Mouse (Mus musculus) G1E (cell line): ENCODE data around the gene Obp2a. TPM values are rescaled to one million over a fixed set of nuclear protein-coding genes. Genes with fewer than 3 reads are reported as not detected.

Source experiments
- ATAC-seq: 2 replicates; pipeline ENCODE4 v1.8.0; 2016; ENCODE audit warnings: mild to moderate bottlenecking; ENCODE audit not compliant: insufficient number of reproducible peaks, poor library complexity, low FRiP score, severe bottlenecking; ENCODE audit errors: extremely low read depth
- DNase-seq: peaks from one replicate; pipeline ENCODE4 v3.0.0; 2012; ENCODE audit warnings: low spot score
- H3K27me3 ChIP-seq: 2 replicates; pipeline ENCODE4 v1.6.1; 2012; ENCODE audit warnings: mild to moderate bottlenecking, low read length, inconsistent platforms; ENCODE audit not compliant: insufficient read depth
- H3K36me3 ChIP-seq: replicated peaks from 2 replicates; pipeline ENCODE3; 2012; ENCODE audit warnings: mild to moderate bottlenecking, inconsistent platforms
- H3K4me1 ChIP-seq: 2 replicates; pipeline ENCODE4 v1.6.1; 2012; ENCODE audit warnings: low read depth, low read length, inconsistent platforms, mixed read lengths; ENCODE audit not compliant: insufficient read depth
- H3K4me3 ChIP-seq: 2 replicates; pipeline ENCODE4 v1.5.1; 2012; ENCODE audit warnings: low read depth, mild to moderate bottlenecking, inconsistent platforms, low read length, moderate library complexity, mixed read lengths
- H3K9me3 ChIP-seq: replicated peaks from 2 replicates; pipeline ENCODE4 v1.6.1; 2012; ENCODE audit warnings: inconsistent platforms
- CTCF ChIP-seq: IDR thresholded peaks from 2 replicates; pipeline ENCODE4 v1.5.1; 2012; ENCODE audit warnings: low read depth, low read length, inconsistent platforms, mixed read lengths
- GATA1 ChIP-seq: IDR thresholded peaks from 2 replicates; pipeline ENCODE4 v1.6.1; 2012; ENCODE audit warnings: borderline replicate concordance, low read length, inconsistent platforms, mixed read lengths
- GATA2 ChIP-seq: IDR thresholded peaks from 2 replicates; pipeline ENCODE4 v1.6.1; 2012; ENCODE audit warnings: low read depth, low read length, inconsistent platforms, borderline replicate concordance
- POLR2AphosphoS5 ChIP-seq: IDR thresholded peaks from 2 replicates; pipeline ENCODE4 v1.6.1; 2012; ENCODE audit warnings: low read depth, low read length, inconsistent platforms; ENCODE audit not compliant: insufficient replicate concordance
- TAL1 ChIP-seq: conservative IDR thresholded peaks from 2 replicates; pipeline ENCODE4 v1.6.1; 2012; ENCODE audit warnings: low read depth, low read length, inconsistent platforms, mixed read lengths
- polyA plus RNA-seq: library from polyadenylated mRNA; stranded (reverse); fragments of >175 nt; gene quantifications from 2 replicates; pipeline ENCODE4 v1.2.3, GENCODE M21; 2012
- total RNA-seq, 2 experiments: library from RNA; stranded (forward) in 1 of 2; stranded (reverse) in 1 of 2; fragments of 200-1000 nt in 1 of 2; fragments of >200 nt in 1 of 2; fragmentation: Nextera tagmentation in 1 of 2; gene quantifications; 2 replicates each; pipeline ENCODE4 v1.2.3; 2014 to 2017

The Obp2a gene
- total and polyA plus RNA-seq, 3 experiments: not detected

- H3K36me3 ChIP-seq: no peaks in the 10 kb centered on the region
- no peaks in the 10 kb centered on the region; the same call in 1 of the 2 replicates for H3K27me3 ChIP-seq
- DNase-seq: no peak
- H3K9me3 ChIP-seq: no peaks in the 10 kb centered on the region
- no peak for TF ChIP-seq GATA1
- TF ChIP-seq GATA2: no peak
- no peak for TF ChIP-seq TAL1
- no peak for TF ChIP-seq CTCF
- no peaks in the 10 kb centered on the region for H3K4me1 ChIP-seq
- no peak for ATAC-seq
- no peak overlapping the region for H3K4me3 ChIP-seq
These were observed 12.9 kb upstream of the Obp2a start for GRCm38 (mm10) chr2:25686941-25687340.

- DNase-seq: peak; percentile 20
- ATAC-seq: no peak
- H3K4me3 ChIP-seq: no peak overlapping the region
These were observed 5.2 kb upstream of the Obp2a start for GRCm38 (mm10) chr2:25694605-25695004.

GRCm38 (mm10) chr2:25696951-25697350, 2.9 kb upstream of the Obp2a start:
- Histone ChIP-seq H3K9me3 (no peaks in the 10 kb centered on the region), H3K27me3 (peaks cover 11% of the 10 kb centered on the region; the same call in 1 of the 2 replicates), H3K36me3 (no peaks in the 10 kb centered on the region), H3K4me3 (no peak overlapping the region), H3K4me1 (no peaks in the 10 kb centered on the region)
- TF ChIP-seq POLR2AphosphoS5 (no peak), GATA2 (no peak), TAL1 (no peak), GATA1 (no peak), CTCF (no peak)
- no peak for DNase-seq
- no peak for ATAC-seq

More at GRCm38 (mm10) chr2:25694605-25695004, 5.2 kb upstream of the Obp2a start:
- H3K4me1 ChIP-seq: no peaks in the 10 kb centered on the region
- H3K9me3 ChIP-seq: no peaks in the 10 kb centered on the region
- peaks cover 8% of the 10 kb centered on the region; the same call in 1 of the 2 replicates for H3K27me3 ChIP-seq
- TF ChIP-seq CTCF (peak; percentile 85), POLR2AphosphoS5 (no peak)
- no peaks in the 10 kb centered on the region for H3K36me3 ChIP-seq

GRCm38 (mm10) chr2:25698696-25699095, 1.1 kb upstream of the Obp2a start:
- Histone ChIP-seq H3K4me3 (no peak overlapping the region), H3K36me3 (no peaks in the 10 kb centered on the region), H3K9me3 (no peaks in the 10 kb centered on the region), H3K4me1 (no peaks in the 10 kb centered on the region), H3K27me3 (peaks cover 11% of the 10 kb centered on the region; the same call in 1 of the 2 replicates)
- no peak for DNase-seq
- ATAC-seq: no peak
- TF ChIP-seq CTCF: no peak
- TF ChIP-seq POLR2AphosphoS5: no peak
- no peak for TF ChIP-seq GATA2
- no peak for TF ChIP-seq TAL1
- no peak for TF ChIP-seq GATA1

- ATAC-seq (no peak), DNase-seq (no peak)
- no peaks in the 10 kb centered on the region for H3K36me3 ChIP-seq
- peaks cover 11% of the 10 kb centered on the region; the same call in 1 of the 2 replicates for H3K27me3 ChIP-seq
- TF ChIP-seq GATA1: no peak
- no peak for TF ChIP-seq POLR2AphosphoS5
- no peak for TF ChIP-seq CTCF
- TF ChIP-seq GATA2: no peak
- no peak for TF ChIP-seq TAL1
- H3K9me3 ChIP-seq: no peaks in the 10 kb centered on the region
- H3K4me3 ChIP-seq: no peak overlapping the region
- no peaks in the 10 kb centered on the region for H3K4me1 ChIP-seq
These were observed 1.2 kb downstream of the Obp2a start for GRCm38 (mm10) chr2:25701001-25701400.

GRCm38 (mm10) chr2:25703706-25704105, 3.9 kb downstream of the Obp2a start:
- ATAC-seq (no peak), DNase-seq (no peak)
- Histone ChIP-seq H3K4me3 (no peak overlapping the region), H3K27me3 (peaks cover 12% of the 10 kb centered on the region), H3K4me1 (no peaks in the 10 kb centered on the region), H3K9me3 (no peaks in the 10 kb centered on the region), H3K36me3 (no peaks in the 10 kb centered on the region)
- TF ChIP-seq TAL1 (no peak), GATA2 (no peak), GATA1 (no peak), POLR2AphosphoS5 (no peak), CTCF (no peak)

GRCm38 (mm10) chr2:25706643-25707481, 7.0 kb downstream of the Obp2a start, which contains the start of gene Bmyc:
Gene Bmyc (plus strand): TSS chr2:25706739.
- no peaks in the 10 kb centered on the region for H3K4me1 ChIP-seq
- ATAC-seq: no peak
- DNase-seq: no peak
- H3K4me3 ChIP-seq: no peak within 1 kb of the TSS
- no peaks in the 10 kb centered on the region for H3K36me3 ChIP-seq
- H3K9me3 ChIP-seq: no peaks in the 10 kb centered on the region
- peaks cover 9% of the 10 kb centered on the region for H3K27me3 ChIP-seq
- TF ChIP-seq GATA1 (no peak), POLR2AphosphoS5 (no peak), GATA2 (no peak), CTCF (no peak), TAL1 (no peak)
